Mouse (Mus musculus) heart, adult 2 months (tissue): ENCODE results near the gene Gm15517.

ENCODE experiments used
- CTCF ChIP-seq: fragments of 200-600 bp; IDR thresholded peaks from 2 replicates; pipeline ENCODE4 v1.8.1; 2022; ENCODE audit warnings: antibody characterized with exemption, mild to moderate bottlenecking, moderate library complexity
- POLR2A ChIP-seq: fragments of 200-500 bp; IDR thresholded peaks from 2 replicates; pipeline ENCODE4 v1.6.1; 2011; ENCODE audit warnings: mild to moderate bottlenecking, low read depth, low read length, control low read depth; ENCODE audit not compliant: insufficient read depth

DNA sequence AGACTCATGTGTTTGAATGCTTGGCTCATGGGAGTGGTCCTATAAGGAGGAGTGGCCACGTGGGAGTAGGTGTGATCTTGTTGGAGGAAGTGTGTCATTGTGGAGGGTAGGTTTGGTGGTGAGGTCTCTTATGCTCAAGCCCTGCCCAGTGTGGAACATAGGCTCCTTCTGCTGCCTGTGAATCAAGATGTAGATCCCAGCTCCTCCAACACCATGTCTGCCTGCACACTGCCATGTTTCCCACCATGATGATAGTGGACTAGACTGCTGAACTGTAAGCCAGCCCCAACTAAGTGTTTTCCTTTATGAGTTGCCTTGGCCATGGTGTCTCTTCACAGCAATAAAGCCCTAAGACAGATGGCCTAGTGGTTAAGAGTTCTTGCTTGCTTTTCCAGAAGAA is 17.2 kb upstream of the Gm15517 start:
- TF ChIP-seq CTCF (no peak), POLR2A (no peak)
